Mouse (Mus musculus): Measurements from ENCODE around the gene Hdac11.

The Hdac11 gene

DNA sequence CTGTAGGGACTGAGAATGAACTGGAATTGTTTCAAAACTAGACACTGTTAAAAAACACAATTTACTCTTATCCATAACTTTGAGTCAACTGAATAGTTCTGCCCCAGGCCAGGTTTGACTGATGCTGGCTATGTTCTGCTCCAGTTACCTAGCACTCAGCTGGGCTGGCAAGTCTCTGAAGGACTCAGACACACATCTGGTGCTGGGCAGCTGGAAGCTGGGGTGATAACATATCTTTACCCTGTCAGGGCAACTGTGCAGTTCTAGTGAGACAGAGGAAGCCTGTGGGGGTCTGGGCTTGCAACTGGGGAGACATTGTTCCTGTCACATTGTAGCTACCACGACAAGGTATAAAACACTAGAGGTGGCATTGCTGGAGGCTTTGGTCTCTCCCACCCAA is 25.6 kb upstream of the Hdac11 start:
- CTCF ChIA-PET = no interaction called here

DNA sequence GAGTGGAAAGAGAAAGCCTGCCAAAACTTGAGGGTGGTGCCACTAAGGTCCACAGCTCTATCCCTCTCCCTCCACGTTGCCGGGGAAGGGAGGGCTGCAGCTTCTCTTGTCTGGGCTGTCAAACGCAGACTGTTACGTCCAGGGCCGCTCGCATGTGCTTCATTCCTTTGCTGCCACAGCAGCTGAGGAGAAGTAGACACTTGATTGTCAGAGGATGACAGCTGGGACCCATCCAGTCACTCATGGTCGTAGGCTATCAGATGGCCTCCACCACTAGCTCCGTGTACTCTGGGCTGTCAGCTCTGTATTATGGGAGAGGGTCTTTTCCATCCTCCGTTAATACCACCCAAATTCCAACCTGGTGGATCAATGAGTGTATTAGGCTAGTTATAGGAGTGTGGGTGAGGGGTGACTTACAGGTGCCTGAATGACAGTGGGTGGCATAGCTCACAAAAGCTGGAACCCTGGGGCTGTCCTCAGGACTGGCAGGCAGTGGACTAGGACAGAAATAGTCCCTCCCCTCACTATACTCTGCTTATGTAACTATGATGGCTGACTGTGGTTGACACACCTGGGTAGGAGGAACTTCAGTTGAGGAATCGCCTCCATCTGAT is 19.0 kb upstream of the Hdac11 start:
- CTCF ChIA-PET = interaction anchor here (1.1 kb wide), 1 partner anchor 26 kb away, joined by 3 read pairs; no protein-coding TSS in a partner anchor

DNA sequence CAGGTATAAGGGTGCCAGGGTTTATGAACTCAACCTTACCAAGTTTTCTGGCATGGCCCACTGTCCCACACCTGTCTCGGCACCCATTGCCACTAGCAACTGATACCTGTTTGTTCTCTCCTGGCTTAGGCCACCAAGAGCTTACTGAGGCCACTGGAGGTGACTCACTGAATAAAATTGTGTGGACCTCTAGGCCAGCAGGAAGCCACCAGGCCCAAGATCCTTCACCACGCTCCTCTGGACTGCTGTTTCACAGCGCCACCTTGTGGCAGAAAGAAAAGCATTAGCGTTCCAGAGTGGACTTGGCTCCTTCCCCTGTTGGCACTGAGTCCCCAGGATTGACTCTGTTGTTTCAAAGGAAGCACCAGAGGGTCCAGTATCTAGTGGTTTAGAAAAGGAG is 16.6 kb upstream of the Hdac11 start:
- CTCF ChIA-PET = interaction anchor here (0.9 to 1.2 kb wide), 3 partner anchors 10 to 55 kb away, joined by 3 to 5 read pairs (median 3); no protein-coding TSS in a partner anchor

DNA sequence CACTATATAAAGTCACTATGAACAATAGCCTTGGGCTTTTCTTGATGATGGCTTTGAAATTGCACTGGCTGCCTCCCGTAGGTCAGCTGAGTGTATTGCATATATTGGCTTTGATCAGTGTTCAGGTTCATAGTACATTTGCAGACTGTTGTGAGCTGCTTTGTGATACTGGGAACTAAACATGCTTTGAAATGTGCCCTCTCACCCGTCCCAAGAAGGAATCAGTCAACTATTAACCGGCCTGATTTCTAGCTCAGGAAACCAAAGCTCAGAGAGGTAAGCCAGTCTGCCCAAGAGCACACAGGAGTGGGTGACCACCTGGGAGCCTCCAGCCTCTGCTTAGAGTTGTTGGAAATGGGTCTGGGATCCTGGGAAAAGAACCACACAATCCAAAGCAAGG is 11.4 kb upstream of the Hdac11 start:
- CTCF ChIA-PET = no interaction called here

DNA sequence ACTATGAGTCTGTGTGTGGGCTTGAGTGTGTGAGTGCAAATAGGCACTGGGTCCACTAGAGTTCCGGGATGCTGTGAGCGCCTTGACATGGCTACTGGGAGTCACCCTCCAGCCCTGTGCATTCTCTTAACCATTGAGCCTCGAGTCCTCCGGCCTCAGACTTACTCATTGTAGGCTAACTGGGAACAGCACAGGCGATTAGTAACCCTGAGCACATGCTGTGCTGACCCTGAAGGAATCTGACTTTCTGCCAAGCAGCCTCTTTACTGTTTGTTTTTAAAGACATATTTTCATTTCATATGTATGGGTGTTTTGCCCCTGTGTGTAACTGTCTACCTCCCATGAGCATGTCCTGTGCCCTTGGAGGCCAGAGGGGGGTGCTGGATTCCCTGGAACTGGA is 10.9 kb upstream of the Hdac11 start:
- CTCF ChIA-PET = no interaction called here

DNA sequence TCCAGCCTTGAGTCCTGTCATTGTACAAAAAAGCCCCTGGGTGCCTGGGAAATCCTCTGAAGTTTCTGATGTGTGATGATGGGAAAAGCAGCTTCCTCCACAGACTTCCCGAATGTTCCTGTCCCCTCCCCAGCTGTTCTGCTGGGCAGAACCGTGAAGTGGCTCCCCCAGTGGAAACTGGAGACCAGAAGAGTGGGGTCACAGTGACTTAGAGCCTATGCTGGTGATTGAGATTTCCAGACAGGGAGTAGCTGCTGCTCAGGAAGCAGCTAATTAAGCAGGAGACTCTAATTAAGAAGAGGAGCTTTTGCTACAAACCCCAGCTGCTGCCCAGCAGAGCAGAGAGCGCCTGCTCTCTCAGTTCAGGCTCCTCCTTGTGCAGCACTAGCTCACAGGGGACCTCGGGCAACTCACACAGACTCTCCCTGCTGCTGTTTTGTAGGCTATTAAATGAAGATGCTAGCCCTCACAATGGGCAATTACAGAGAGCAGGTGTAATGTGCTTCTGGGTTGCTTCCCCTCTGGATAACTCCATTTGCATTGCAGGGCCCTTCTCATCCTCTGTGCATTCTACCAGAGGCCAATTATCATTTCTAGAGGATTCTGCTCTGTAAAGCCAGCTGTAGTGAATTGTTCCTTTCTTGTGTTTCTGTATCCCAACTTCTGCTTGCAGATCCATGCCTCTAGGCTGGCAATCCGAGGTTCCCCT is 9.9 kb upstream of the Hdac11 start:
- CTCF ChIA-PET = no interaction called here

DNA sequence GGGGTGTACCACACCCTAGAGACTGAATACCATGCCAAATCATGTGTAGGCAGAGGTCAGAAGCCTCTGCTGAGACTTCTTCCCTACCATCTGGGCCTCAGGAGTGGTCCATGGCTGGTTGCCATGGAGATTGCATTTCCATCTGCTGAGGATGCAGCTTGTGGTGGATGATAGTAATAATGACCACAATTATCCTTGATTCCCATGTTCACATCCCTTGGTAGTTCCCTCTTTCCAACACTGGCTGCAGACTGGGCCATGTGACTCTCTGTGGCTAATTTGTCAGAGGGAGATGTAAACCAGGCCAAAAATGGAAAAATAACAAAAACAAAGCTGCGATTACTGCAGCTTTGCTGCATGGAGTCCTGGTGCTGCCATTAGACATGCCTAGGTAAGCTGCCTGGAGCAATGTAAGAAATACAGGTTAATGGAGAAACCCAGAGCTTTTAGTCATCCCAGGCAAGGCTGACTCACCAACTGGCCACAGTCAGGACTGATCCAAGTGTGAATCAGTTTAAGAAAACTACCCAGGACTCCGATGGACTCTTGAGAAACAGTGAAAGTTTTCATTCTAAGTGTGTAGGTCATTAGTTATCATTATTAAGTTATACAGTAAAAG is 9.2 kb upstream of the Hdac11 start:
- CTCF ChIA-PET = no interaction called here

DNA sequence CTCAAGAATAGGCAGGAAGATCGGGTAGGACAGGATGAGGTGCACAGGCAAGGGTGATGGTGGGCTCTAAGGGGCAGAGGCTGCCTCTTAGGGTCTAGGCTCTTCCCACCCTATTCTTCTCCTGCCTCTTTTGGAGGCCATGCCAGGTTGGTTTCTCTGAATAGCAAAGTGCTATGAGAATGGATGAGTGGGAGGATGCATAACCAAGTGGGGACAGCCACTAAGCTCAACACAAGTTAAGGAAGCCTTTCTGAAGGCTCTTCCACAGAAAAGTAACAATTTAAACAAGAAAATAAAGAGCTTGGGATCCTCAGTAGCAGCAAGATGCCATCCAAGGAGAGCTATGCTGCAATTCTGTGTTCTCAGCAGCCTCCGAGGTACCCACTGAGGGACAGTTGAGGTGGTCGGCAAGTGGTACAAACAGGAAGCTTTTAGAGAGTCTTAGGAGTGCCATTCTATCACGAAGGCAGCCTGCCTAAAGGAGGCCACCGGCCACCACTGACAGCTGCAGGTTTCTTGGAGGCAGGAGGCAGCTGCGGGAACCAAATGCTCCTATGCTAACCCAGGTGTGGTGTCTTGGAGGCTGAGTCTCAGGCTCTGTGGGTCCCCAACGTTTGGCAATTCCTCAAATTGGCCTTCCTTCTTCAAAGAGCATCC is 3.4 kb upstream of the Hdac11 start:
- CTCF ChIA-PET = interaction anchor here (0.5 kb wide), 1 partner anchor 252 kb away, joined by 3 read pairs; no protein-coding TSS in a partner anchor

DNA sequence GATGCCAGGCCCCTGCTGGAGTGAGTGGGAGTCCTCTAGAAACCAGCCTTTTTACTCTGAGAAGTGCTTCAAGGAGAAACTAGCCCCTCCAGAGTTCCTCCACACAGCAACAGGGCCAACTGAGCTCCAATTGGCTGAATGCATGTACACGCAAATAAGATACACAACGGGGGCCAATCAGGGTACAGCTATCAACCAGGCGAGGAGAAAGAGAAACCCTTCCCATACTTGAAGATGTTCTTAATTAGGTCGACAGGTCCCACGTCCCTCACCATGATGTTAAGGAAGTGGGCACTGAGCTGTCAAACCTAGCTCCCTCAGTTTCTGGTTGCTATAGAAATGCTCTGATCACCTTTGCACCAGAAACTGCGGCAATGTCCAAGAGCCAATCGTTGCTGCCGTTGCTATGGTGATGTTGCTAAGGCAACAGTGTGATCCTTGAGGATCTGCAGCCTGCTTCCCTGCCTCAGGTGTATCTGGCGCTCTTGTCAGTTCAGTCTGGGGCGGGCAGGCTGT is 2.9 kb upstream of the Hdac11 start:
- CTCF ChIA-PET = interaction anchor here (0.5 kb wide), 1 partner anchor 252 kb away, joined by 3 read pairs; no protein-coding TSS in a partner anchor

DNA sequence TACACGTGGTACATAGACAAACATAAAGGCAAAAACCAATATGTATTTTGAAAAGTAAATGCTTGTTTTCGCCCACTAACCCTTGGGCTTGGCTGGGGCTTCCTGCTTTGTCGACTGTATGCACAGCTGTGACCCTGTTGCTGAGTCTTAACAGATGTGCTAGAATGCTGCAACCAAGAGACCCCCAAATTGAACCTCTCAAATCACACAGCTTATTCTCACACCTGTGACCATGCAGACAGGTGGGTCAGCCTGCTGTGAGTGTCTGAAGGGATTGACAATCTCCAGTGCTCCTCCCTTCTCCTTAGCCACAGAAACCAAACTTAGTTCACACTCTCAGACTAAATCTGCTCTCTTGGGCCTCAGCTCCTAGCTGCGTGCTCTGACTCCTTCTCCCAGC is 1.8 kb upstream of the Hdac11 start:
- CTCF ChIA-PET = no interaction called here

DNA sequence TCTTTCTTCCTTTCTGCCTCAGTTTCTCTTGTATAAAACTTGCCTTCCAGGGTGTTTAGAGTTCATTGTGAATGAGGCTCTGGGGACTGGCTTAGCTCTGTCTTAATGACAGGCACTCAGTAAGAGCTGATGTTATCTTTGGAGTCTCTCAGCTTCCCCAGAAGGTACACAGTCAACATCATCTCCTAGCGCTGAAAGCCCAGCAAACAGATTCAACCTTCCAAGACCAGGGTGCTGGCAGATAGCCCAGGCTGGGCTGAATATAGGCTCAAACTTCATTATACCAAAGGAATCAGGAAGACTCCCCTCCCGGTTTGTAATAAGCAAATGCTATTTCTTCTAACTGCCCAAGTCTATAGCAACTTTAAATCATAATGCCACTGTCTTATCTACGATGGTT is 1.2 kb upstream of the Hdac11 start:
- CTCF ChIA-PET = no interaction called here

DNA sequence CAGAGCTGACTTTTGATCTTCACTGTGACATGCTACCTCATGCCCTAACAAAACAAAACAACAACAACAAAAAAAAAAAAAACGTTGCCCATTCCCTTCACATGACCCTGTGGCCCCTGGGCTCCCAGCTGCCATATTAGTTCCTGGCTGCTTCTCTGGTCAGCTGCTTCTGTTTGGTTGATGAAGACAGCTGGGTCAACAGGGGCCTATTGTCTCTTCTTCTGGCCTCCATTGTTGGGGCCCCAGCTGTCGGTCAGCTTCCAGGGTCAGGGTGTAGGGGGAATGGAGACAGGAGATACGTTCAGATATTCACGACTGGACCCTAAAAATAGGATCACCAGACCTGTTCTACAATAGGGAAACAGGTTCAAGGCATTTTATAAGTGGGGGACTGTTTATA is 403 bp upstream of the Hdac11 start:
- CTCF ChIA-PET = no interaction called here

DNA sequence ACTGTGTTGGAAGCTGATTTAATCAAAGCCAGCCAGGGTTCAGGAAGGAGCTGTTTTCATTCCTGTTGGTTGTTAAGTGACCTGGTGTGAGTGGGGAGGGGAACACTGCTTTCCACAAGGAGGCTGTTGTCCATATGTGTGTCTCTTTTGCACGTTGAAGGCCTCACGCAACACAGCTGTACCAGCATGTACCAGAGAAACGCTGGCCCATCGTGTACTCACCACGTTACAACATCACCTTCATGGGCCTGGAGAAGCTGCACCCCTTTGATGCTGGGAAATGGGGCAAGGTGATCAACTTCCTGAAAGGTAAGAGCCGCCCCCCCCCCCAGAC is 739 bp downstream of the Hdac11 start:
- CTCF ChIA-PET = interaction anchor here (0.6 kb wide), 1 partner anchor 1477 kb away, joined by 3 read pairs; no protein-coding TSS in a partner anchor

DNA sequence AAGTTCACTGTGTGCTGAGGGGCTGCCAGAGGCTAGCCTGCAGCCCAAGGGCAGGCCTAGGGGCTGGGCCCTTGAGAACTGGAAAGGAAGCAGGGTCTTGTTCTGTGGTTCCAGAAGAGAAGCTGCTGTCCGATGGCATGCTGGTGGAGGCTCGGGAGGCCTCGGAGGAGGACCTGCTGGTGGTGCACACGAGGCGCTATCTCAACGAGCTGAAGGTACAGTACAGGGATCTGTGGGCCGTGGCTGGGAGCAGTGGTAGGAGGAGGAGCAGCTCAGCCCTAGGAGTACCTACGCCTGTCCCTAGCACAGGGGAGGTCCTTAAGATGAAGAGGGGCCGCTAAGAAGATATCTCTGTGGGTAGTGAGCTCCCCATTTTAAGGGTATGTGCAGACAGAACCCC is 2.6 kb downstream of the Hdac11 start:
- CTCF ChIA-PET = no interaction called here

DNA sequence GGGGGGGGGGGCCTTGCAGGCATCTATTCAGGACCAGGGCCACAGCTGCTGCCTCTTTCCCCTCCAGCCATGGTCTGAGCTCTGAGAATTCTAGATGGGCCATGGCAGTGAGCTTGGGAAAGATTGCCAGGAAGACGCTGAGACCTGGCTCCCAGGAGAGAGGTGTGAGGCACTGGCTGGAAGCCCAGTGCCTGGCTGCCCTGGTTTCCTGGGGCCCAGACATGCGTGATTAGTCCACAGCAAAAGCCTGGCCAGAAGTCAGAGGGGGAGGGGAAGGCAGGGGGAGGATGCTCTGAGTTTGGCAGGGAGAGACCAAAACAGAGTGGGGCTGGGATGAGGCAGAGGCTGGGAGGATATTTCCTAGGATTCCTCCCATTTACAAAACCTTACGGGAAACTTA is 3.9 kb downstream of the Hdac11 start:
- CTCF ChIA-PET = interaction anchor here (0.8 kb wide), 1 partner anchor 17 kb away, joined by 5 read pairs; no protein-coding TSS in a partner anchor

DNA sequence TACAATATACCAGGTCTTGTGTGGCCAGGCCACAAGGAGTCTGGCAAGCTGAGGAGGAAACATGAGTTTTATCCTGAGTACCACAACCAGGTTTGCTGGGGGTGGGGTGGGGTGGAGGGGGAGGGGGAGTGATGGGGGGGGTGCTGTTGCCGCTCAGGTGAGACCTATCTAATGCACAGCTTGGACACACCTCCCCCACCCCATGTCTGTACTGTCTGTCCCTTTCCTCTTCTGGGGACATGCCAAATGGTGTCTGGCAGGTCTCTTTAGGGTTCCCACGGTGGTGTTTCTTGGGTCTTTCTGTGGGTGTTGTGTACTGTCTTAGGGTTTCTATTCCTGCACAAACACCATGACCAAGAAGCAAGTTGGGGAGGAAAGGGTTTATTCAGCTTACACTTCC is 4.5 kb downstream of the Hdac11 start:
- CTCF ChIA-PET = interaction anchor here (0.6 kb wide), 1 partner anchor 875 kb away, joined by 7 read pairs; no protein-coding TSS in a partner anchor

DNA sequence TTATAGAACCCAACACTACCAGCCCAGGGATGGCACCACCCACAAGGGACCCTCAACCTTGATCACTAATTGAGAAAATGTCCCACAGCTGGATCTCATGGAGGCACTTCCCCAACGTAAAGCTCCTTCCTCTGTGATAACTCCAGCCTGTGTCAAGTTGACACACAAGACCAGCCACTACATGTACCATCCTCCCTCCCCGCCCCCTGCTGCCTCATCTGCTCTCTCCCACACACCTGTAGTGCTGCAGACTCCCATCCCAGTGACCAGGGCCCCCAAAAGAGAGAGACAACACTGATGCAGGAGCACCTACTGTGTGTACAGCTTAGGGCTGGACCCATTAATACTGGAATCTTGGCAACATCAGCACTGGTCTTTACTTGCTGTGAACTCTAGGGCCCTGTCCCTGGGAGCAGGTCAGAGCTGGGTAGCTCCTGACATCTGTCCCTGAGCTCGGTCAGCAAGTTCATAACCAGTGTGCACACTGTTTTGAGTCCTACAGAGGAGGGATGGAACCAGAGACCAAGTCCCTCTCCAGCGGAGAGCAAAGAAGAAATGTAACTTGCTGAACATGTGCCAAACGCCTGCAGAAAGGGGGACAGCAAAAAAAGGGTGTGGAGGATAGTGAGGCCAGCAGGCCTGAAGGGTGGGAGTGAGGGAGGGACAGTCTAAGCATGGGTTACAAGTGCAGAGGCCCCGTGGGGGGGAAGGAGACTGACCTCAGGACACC is 5.2 kb downstream of the Hdac11 start:
- CTCF ChIA-PET = no interaction called here

DNA sequence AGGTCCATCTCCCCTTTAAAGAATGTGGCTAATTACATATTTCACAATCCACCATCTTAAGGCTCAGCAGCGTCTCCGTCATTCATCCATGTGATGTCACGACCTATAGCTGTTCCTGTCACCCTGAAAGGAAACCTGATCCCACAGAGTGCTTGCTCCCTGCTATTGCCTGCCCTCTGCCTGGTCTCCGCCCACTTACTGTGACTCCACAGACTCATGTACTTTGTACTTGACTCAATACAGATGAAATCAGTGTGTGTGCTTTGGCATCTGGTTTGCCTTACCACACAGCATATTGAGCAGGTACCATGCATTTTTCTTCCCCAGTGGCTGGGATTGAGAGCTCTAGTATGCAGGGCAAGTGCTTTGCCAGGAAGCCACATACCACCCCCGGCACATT is 5.8 kb downstream of the Hdac11 start:
- CTCF ChIA-PET = no interaction called here

DNA sequence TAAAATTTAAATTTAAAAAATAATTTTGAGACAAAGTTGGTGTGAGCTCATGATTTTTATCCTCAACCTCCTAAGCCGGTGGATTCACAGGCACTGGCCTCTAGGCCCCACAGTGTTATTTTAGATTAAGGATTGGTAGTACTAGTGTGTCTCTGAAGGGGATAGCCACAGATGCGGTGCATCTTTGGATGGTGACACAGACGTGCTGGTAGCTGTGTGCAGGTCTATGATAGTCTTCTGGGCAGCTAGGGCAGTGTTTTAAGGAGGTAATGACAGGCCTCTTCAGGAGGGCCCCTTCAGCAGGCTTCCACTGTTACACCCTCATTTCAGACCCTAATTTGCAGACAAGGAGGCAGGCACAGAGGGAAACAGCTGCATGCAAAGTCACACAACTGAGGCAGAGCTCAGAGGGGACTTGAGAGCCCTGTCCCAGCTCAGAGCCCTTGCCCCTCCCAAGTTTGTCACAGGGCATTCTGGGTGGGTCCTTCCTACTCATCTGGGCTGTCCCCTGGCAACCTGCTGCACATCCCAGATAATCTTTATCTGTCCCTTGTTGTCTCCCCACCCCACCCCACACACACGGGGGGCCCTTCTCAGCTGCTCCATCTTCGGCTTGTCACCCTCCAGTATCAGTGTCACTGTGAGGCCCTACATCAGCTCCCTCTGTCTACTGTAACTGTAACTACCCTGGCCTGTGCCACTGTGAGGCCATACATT is 6.9 kb downstream of the Hdac11 start:
- CTCF ChIA-PET = no interaction called here

DNA sequence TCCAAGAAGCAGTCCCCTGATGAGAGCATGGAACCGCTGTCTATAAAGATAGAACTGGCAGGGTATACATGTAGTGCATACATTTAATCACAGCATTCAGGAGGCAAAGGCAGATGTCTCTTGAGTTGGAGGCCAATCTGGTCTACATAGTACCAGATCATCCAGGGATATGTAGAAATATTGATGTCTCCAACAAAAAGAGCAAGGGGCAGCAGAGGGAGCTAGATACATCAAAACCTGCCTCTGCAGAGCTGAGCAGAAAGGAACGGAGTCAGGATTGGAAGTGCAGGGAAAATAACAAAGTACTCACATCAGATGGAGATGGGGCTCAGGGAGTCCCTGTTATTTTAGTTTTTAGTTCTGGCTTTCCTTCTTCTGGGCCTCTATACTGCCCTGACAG is 8.1 kb downstream of the Hdac11 start:
- CTCF ChIA-PET = no interaction called here

DNA sequence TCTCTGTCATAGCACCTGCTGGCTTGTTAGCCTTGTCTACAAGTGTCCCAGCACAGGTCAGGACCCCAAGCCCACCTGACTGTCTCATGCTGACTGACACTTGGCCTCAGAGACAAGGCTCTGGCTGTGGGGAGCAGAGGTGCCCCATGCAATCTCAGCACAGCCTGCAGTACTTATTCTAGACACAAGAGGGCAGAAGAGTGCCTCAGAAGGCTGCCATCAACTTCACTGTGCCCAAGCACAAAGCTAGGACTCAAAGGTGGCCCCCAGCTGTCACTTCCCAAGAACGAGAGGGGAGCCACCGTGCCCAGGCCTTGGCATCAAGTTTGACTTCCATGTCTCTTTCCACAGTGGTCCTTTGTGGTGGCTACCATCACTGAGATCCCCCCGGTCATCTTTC is 8.7 kb downstream of the Hdac11 start:
- CTCF ChIA-PET = no interaction called here

Data from spleen, embryonic (tissue).